Mouse (Mus musculus): Measurements from ENCODE around the gene Haspin. TPM values are rescaled to one million over a fixed set of nuclear protein-coding genes. Genes with fewer than 3 reads are reported as not detected.

The Haspin gene
- polyA plus RNA-seq, 1 experiment from 2014 or later = 7.9 TPM

Other genes with a start within 250 kb of the Haspin start
- gene Atp2a3, start 177.1 kb downstream of the Haspin start, polyA plus RNA-seq (2014; fragmentation: Nextera tagmentation; extraction: Ambion mirVana) = 2.6 and 2.9 TPM in 2 replicates
- 1.4 and 1.5 TPM in 2 replicates for gene P2rx1, start 139.2 kb downstream of the Haspin start, polyA plus RNA-seq (2014; fragmentation: Nextera tagmentation; extraction: Ambion mirVana)
- gene Camkk1, start 119.3 kb downstream of the Haspin start, polyA plus RNA-seq (2014; fragmentation: Nextera tagmentation; extraction: Ambion mirVana) = 0.81 and 1.2 TPM in 2 replicates
- gene Ncbp3, start 90.5 kb downstream of the Haspin start, polyA plus RNA-seq (2014; fragmentation: Nextera tagmentation; extraction: Ambion mirVana) = 9.5 and 10.3 TPM in 2 replicates
- gene Itgae, start 47.7 kb downstream of the Haspin start, polyA plus RNA-seq (2014; fragmentation: Nextera tagmentation; extraction: Ambion mirVana) = 0.22 and 0.36 TPM in 2 replicates
- 1.3 and 1.6 TPM in 2 replicates for gene P2rx5, start 22.1 kb upstream of the Haspin start, polyA plus RNA-seq (2014; fragmentation: Nextera tagmentation; extraction: Ambion mirVana)
- gene Emc6, start 38.7 kb upstream of the Haspin start, polyA plus RNA-seq (2014; fragmentation: Nextera tagmentation; extraction: Ambion mirVana) = 114 and 121 TPM in 2 replicates
- 270 TPM in 2 replicates for gene Tax1bp3, start 38.8 kb upstream of the Haspin start, polyA plus RNA-seq (2014; fragmentation: Nextera tagmentation; extraction: Ambion mirVana)
- gene Ctns, start 60.7 kb upstream of the Haspin start, polyA plus RNA-seq (2014; fragmentation: Nextera tagmentation; extraction: Ambion mirVana) = 12.3 and 14.0 TPM in 2 replicates
- gene Shpk, start 61.2 kb upstream of the Haspin start, polyA plus RNA-seq (2014; fragmentation: Nextera tagmentation; extraction: Ambion mirVana) = 0.41 and 0.66 TPM in 2 replicates
- not detected in 2 replicates for gene Trpv1, start 96.0 kb upstream of the Haspin start, polyA plus RNA-seq (2014; fragmentation: Nextera tagmentation; extraction: Ambion mirVana)
- gene Trpv3, start 129.1 kb upstream of the Haspin start, polyA plus RNA-seq (2014; fragmentation: Nextera tagmentation; extraction: Ambion mirVana) = 0.04 and 0.15 TPM in 2 replicates
- 0.14 TPM in 1 of 2 replicates, not detected in the other for gene Aspa, start 191.3 kb upstream of the Haspin start, polyA plus RNA-seq (2014; fragmentation: Nextera tagmentation; extraction: Ambion mirVana)
- not detected in 2 replicates for gene Gm49340, start 191.4 kb upstream of the Haspin start, polyA plus RNA-seq (2014; fragmentation: Nextera tagmentation; extraction: Ambion mirVana)
- not detected in 2 replicates for gene Spata22, start 191.4 kb upstream of the Haspin start, polyA plus RNA-seq (2014; fragmentation: Nextera tagmentation; extraction: Ambion mirVana)
- not detected in 2 replicates for gene Olfr20, start 212.5 kb upstream of the Haspin start, polyA plus RNA-seq (2014; fragmentation: Nextera tagmentation; extraction: Ambion mirVana)
- gene Olfr376, start 233.0 kb upstream of the Haspin start, polyA plus RNA-seq (2014; fragmentation: Nextera tagmentation; extraction: Ambion mirVana) = not detected in 2 replicates

Measured in heart, embryonic 14.5 days (tissue).